Mouse (Mus musculus) bone marrow, adult 2 months (tissue): ENCODE data around the gene Setd1a.

Experiments
- CTCF ChIP-seq: fragments of 200-500 bp; IDR thresholded peaks from 2 replicates; pipeline ENCODE4 v1.5.1; 2011; ENCODE audit warnings: low read length, control low read depth; ENCODE audit not compliant: control insufficient read depth, insufficient read depth
- POLR2A ChIP-seq: fragments of 200-500 bp; IDR thresholded peaks from 2 replicates; pipeline ENCODE4 v1.6.1; 2011; ENCODE audit warnings: low read depth, mild to moderate bottlenecking, control low read depth, low read length, borderline replicate concordance; ENCODE audit not compliant: control insufficient read depth

- no peak for TF ChIP-seq POLR2A
- TF ChIP-seq CTCF, result no peak
These were observed 26.0 kb upstream of the Setd1a start for GRCm38 (mm10) chr7:127750131-127751127.
